17 mouse cellular contexts compared by ENCODE assay signal in genomic region chr11:58351179-58351578, GRCm38 (mm10). TPM values are rescaled to one million over a fixed set of nuclear protein-coding genes. Genes with fewer than 3 reads are reported as not detected.
"Had no signal": no experiment of that assay in that cellular context is flagged by ENCODE, and none has a peak within 500 bp of the region (broad histone marks: within the 10 kb centered on the region; RNA-seq: fewer than 3 reads in every experiment).

No protein-coding gene starts in this region.

- H3K27me3 ChIP-seq: neural tube, embryonic 12.5 days; stomach, embryonic 15.5 days had no signal

- H3K4me1 ChIP-seq: limb, embryonic 10.5 days; neural tube, embryonic 12.5 days had no signal

- ATAC-seq: inflammation-experienced regulatory T-cells, adult 6 months; lung, postnatal 0 days had no signal

- H3K4me2 ChIP-seq: neural tube, embryonic 12.5 days; stomach, embryonic 15.5 days had no signal

- H3K9ac ChIP-seq: neural tube, embryonic 12.5 days; stomach, embryonic 15.5 days had no signal

- H3K9me3 ChIP-seq: limb, embryonic 10.5 days; neural tube, embryonic 12.5 days; stomach, embryonic 15.5 days had no signal

- H3K27ac ChIP-seq: limb, embryonic 10.5 days; neural tube, embryonic 12.5 days; stomach, embryonic 15.5 days had no signal

- DNase-seq: kidney, adult 18-20 months; kidney, postnatal 10 days; lung, adult 2 months; lung, postnatal 36 days; right cerebral cortex, postnatal 4 days; thymus, adult 2 months; thymus, postnatal 36 days had no signal

- H3K4me3 ChIP-seq: limb, embryonic 10.5 days; neural tube, embryonic 12.5 days; stomach, embryonic 15.5 days had no signal

RNA-seq across cellular contexts. Expression of gene Lypd8, which starts 27.7 kb away (rescaled TPM):
- total RNA-seq: left cerebral cortex, adult 18-20 months; left cerebral cortex, postnatal 10 days; megakaryocyte progenitor cell, adult 5-6 weeks had no signal
- polyA plus RNA-seq: inflammation-experienced regulatory T-cells, adult 6 months; kidney, embryonic 14.5 days; limb, embryonic 10.5 days; lung, postnatal 0 days; midbrain, embryonic 14.5 days; neural tube, embryonic 12.5 days had no signal
